In genomic region chr4:142838363-142838964, GRCm38 (mm10) we compare ENCODE assay signal across 18 mouse cellular contexts.
DNase-seq lines count a peak whose midpoint lies in the region; ATAC-seq and TF ChIP-seq lines count a peak whose summit lies in the region.
"Had no signal": no experiment of that assay in that cellular context is flagged by ENCODE, and none has a peak within 500 bp of the region (broad histone marks: within the 10 kb centered on the region; RNA-seq: fewer than 3 reads in every experiment).

No protein-coding gene starts in this region.

- H3K9ac ChIP-seq in kidney, embryonic 14.5 days (ENCODE audit: low read depth, low read length) = no peak overlapping the region
- no peak overlapping the region for H3K9ac ChIP-seq in midbrain, embryonic 11.5 days (ENCODE audit: low read length)
- no peak overlapping the region for H3K9ac ChIP-seq in midbrain, embryonic 14.5 days (replicated peaks; ENCODE audit: low read length)
- H3K9ac ChIP-seq: embryonic facial prominence, embryonic 12.5 days; forebrain, embryonic 15.5 days; heart, embryonic 13.5 days had no signal

- H3K36me3 ChIP-seq in kidney, embryonic 14.5 days (ENCODE audit: control insufficient read depth, insufficient read depth, low read length) = no peaks in the 10 kb centered on the region
- no peaks in the 10 kb centered on the region for H3K36me3 ChIP-seq in midbrain, embryonic 11.5 days (ENCODE audit: control insufficient read depth, insufficient read depth, low read length)
- H3K36me3 ChIP-seq in midbrain, embryonic 14.5 days (ENCODE audit: control insufficient read depth, insufficient read depth, low read length) = no peaks in the 10 kb centered on the region
- H3K36me3 ChIP-seq: embryonic facial prominence, embryonic 12.5 days; forebrain, embryonic 15.5 days; heart, embryonic 13.5 days had no signal

- H3K27ac ChIP-seq in kidney, embryonic 14.5 days (ENCODE audit: low read depth, low read length) = no peak overlapping the region
- H3K27ac ChIP-seq in midbrain, embryonic 11.5 days (ENCODE audit: low read depth, low read length) = no peak overlapping the region
- H3K27ac ChIP-seq in midbrain, embryonic 14.5 days (replicated peaks; ENCODE audit: low read depth, low read length) = no peak overlapping the region
- no peak overlapping the region for H3K27ac ChIP-seq in left cerebral cortex, adult 2 months
- H3K27ac ChIP-seq: embryonic facial prominence, embryonic 12.5 days; forebrain, embryonic 15.5 days; heart, embryonic 13.5 days had no signal

- H3K4me3 ChIP-seq in kidney, embryonic 14.5 days (ENCODE audit: low read length) = no peak overlapping the region
- no peak overlapping the region for H3K4me3 ChIP-seq in midbrain, embryonic 11.5 days (ENCODE audit: low read depth, low read length)
- H3K4me3 ChIP-seq in midbrain, embryonic 14.5 days (replicated peaks; ENCODE audit: low read depth, low read length) = no peak overlapping the region
- H3K4me3 ChIP-seq in left cerebral cortex, adult 2 months = no peak overlapping the region
- H3K4me3 ChIP-seq: embryonic facial prominence, embryonic 12.5 days; forebrain, embryonic 15.5 days; heart, embryonic 13.5 days had no signal

- ATAC-seq in kidney, embryonic 14.5 days (ENCODE audit: low FRiP score, low TSS enrichment) = no peak
- ATAC-seq in midbrain, embryonic 11.5 days (ENCODE audit: low FRiP score) = no peak
- no peak for ATAC-seq in midbrain, embryonic 14.5 days (ENCODE audit: low FRiP score, low TSS enrichment)
- ATAC-seq: forebrain, embryonic 15.5 days had no signal

- no peak overlapping the region for H3K4me2 ChIP-seq in kidney, embryonic 14.5 days (replicated peaks; ENCODE audit: low read depth, low read length)
- H3K4me2 ChIP-seq in midbrain, embryonic 11.5 days = no peak overlapping the region
- H3K4me2 ChIP-seq in midbrain, embryonic 14.5 days (ENCODE audit: low read length) = no peak overlapping the region
- H3K4me2 ChIP-seq: embryonic facial prominence, embryonic 12.5 days; forebrain, embryonic 15.5 days; heart, embryonic 13.5 days had no signal

- TF ChIP-seq CTCF in left cerebral cortex, adult 2 months (IDR thresholded peaks at IDR 0.05) = no peak

- intact Hi-C loops in left cerebral cortex, adult 2 months (cut with DNase I) = no loop called here

- no peaks in the 10 kb centered on the region for H3K4me1 ChIP-seq in kidney, embryonic 14.5 days (ENCODE audit: control insufficient read depth, insufficient read depth, low read length)
- H3K4me1 ChIP-seq in midbrain, embryonic 11.5 days (ENCODE audit: control insufficient read depth, insufficient read depth, low read length) = no peaks in the 10 kb centered on the region
- H3K4me1 ChIP-seq in midbrain, embryonic 14.5 days (ENCODE audit: control insufficient read depth, insufficient read depth, low read length) = no peaks in the 10 kb centered on the region
- H3K4me1 ChIP-seq: embryonic facial prominence, embryonic 12.5 days; forebrain, embryonic 15.5 days had no signal

- no peaks in the 10 kb centered on the region for H3K9me3 ChIP-seq in kidney, embryonic 14.5 days (ENCODE audit: control insufficient read depth, low read length)
- H3K9me3 ChIP-seq in midbrain, embryonic 11.5 days (ENCODE audit: control insufficient read depth, low read length) = no peaks in the 10 kb centered on the region
- H3K9me3 ChIP-seq in midbrain, embryonic 14.5 days (ENCODE audit: control insufficient read depth, low read length) = peaks cover 3% of the 10 kb centered on the region; the same call in 1 of the 2 replicates
- H3K9me3 ChIP-seq: embryonic facial prominence, embryonic 12.5 days; forebrain, embryonic 15.5 days; heart, embryonic 13.5 days had no signal

- WGBS in kidney, embryonic 14.5 days = 61% methylated on average over 4 of the region's 4 CpGs
- 74% methylated on average over 4 of the region's 4 CpGs for WGBS in midbrain, embryonic 11.5 days
- 60% methylated on average over 4 of the region's 4 CpGs for WGBS in midbrain, embryonic 14.5 days

- DNase-seq in kidney, adult 18-20 months = peak; percentile 21
- DNase-seq in kidney, postnatal 36 days = peak; percentile 12 to 28
- no peak for DNase-seq in kidney, postnatal 14 days
- peak; percentile 77 for DNase-seq in midbrain, embryonic 11.5 days (ENCODE audit: low spot score, missing footprints)
- DNase-seq in midbrain, embryonic 14.5 days = no peak
- DNase-seq in left cerebral cortex, adult 2 months (ENCODE audit: extremely low spot score in 1 of 2, low spot score in 2 of 2) = no peak
- no peak for DNase-seq in cerebellum, adult 8-10 months
- DNase-seq: adrenal gland, postnatal 10 days; cerebellum, adult 11 months; cerebellum, adult 9-10 months; cerebellum, postnatal 25 days; gastrocnemius, postnatal 36 days; heart, adult 11 months; heart, postnatal 4 days had no signal

- no peaks in the 10 kb centered on the region for H3K27me3 ChIP-seq in kidney, embryonic 14.5 days (ENCODE audit: control insufficient read depth, insufficient read depth, low read length)
- no peaks in the 10 kb centered on the region for H3K27me3 ChIP-seq in midbrain, embryonic 11.5 days (ENCODE audit: control insufficient read depth, insufficient read depth, low read length)
- H3K27me3 ChIP-seq in midbrain, embryonic 14.5 days (ENCODE audit: control insufficient read depth, insufficient read depth, low read length) = no peaks in the 10 kb centered on the region
- H3K27me3 ChIP-seq: embryonic facial prominence, embryonic 12.5 days; forebrain, embryonic 15.5 days; heart, embryonic 13.5 days had no signal

Comparison
In these comparisons a context has a peak if more than half of its experiments do, and no peak if none do; other contexts are left out.
1. DNase-seq: peak in kidney, adult 18-20 months (single experiment), kidney, postnatal 36 days (2 of 2) and midbrain, embryonic 11.5 days (single experiment); none in kidney, postnatal 14 days (single experiment), midbrain, embryonic 14.5 days (single experiment), left cerebral cortex, adult 2 months (0 of 2) and cerebellum, adult 8-10 months (single experiment).